Mouse (Mus musculus) urinary bladder, adult 2 months (tissue): ENCODE results near the gene Olfr672. TPM values are rescaled to one million over a fixed set of nuclear protein-coding genes. Genes with fewer than 3 reads are reported as not detected.
"Not testable (repeated sequence)": the region's sequence is repeated elsewhere in the genome, so short reads cannot be mapped to it uniquely, and the experiment has no call there.

Experiments used
- DNase-seq: peaks from one replicate; pipeline ENCODE4 v3.0.0; 2022; ENCODE audit warnings: low spot score
- polyA plus RNA-seq: library from polyadenylated mRNA; depleted of rRNA; stranded (reverse); fragments of >200 nt; gene quantifications from 2 replicates; pipeline ENCODE4 v1.2.3, GENCODE M21; 2012; rRNA removed

Olfr672 gene
- polyA plus RNA-seq = not detected in 2 replicates

DNA sequence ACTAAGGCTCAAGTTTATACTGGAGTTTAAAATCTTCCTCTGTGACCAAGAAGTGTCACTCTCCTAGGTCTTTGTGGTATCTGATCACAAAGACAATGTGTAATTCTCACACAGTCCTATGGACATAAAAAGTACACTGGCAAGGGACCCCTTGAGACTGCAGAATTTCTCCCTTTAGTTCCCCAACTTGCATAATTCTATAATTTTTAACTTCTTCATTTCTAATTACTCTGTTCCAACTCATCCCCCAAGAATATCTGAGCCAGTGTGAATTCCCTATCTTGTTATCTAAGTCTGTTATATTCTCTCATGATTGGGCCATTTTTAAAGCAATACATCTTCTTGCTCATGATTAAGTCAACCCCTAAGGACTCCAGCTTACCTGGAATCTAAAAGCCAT, at the start of gene Olfr672:
Gene Olfr672, minus strand, starts transcription at position 101 of the 400 bp plus-strand sequence.
- no peak for DNase-seq

DNA sequence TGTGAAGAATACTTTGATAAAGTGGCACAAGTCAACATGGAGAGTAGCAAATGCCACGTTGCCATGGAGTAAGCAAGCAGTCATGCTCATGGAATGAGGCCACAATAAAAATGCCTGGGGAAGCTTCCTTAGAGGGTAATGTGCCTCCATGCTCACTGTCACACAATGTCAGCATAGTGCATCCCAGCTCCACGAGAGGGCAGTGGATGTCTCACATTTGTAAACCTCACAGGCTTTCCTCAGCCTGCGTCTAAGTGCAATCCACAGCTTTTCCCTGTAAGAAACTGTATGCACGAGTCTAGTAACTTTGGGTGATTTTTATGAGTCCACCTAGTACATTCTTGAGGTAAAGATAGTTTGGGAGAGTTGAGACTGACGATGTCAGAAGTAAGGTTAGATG, 32.0 kb upstream of the Olfr672 start:
- not testable (repeated sequence) for DNase-seq

DNA sequence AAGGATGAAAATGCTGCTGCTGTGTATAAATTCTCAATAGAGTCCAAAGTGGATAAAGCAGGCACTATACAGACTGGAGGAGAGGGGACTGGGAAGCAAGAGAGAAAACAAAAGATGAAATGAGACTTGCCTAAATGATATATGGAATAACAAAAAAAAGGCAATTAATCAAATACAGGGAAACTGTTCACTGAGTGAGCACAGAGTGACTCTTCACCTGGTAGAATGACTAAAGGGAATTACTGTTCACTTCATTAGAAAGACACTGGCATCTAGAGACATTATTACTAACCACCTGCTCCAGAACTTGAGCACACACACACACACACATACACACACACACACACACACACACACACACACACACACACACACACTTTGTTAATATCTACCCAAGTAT, 30.6 kb upstream of the Olfr672 start, which contains the start of gene Olfr676:
Gene Olfr676, plus strand, starts transcription at position 301 of the 400 bp plus-strand sequence.
- no peak for DNase-seq

DNA sequence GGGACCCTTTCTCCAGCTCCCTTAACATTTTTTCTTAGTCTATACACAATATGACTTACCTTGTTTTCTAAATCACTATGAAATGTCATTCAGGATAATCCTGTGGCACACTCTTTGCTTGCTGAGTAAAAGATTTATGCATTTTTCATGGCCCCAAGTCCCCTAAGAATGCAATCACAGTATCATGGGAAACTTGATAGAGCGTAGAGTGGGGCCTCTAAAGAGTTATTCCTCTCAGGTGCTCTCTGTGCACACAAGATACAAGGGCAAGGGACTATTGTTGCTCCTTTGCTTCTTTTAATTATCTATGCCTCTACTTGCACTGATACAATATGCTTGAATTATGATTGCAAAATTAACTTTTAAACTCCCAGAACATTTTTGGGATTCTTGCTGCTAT, 26.5 kb upstream of the Olfr672 start, which contains the start of gene Olfr675:
Gene Olfr675, minus strand, starts transcription at position 101 of the 400 bp plus-strand sequence.
- DNase-seq = no peak

DNA sequence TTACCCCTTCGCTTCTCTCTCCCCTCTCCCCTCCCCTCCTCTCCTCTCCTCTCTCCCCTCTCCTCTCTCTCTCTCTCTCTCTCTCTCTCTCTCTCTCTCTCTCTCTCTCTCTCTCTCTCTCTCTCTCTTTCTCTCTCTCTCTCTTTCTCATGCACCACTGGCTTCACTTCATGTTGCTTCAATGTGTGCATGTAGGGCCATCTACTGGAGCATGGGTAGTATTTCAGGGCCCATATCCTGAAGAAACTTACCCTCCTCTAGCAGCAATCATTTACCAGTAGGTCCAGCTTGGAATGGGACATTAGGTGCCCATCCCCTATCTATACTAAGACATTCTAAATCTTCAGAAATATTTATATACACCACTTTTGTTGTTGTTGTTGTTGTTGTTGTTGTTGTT, 20.7 kb upstream of the Olfr672 start:
- no peak for DNase-seq

DNA sequence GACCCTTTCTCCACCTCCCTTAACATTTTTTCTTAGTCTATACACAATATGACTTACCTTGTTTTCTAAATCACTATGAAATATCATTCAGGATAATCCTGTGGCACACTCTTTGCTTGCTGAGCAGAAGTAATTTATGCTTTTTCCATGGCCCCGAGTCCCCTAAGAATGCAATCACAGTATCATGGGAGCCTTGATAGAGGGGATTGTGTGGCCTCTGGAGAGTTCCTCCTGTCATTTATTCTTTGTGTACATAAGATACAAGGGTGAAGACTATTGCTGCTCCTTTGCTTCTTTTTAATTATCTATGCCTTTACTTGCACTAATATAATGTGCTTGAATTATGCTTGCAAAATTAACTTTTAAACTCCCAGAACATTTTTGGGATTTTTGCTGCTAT, 22.8 kb downstream of the Olfr672 start, which contains the start of gene Olfr671:
Gene Olfr671, minus strand, starts transcription at position 101 of the 400 bp plus-strand sequence.
- no peak for DNase-seq

DNA sequence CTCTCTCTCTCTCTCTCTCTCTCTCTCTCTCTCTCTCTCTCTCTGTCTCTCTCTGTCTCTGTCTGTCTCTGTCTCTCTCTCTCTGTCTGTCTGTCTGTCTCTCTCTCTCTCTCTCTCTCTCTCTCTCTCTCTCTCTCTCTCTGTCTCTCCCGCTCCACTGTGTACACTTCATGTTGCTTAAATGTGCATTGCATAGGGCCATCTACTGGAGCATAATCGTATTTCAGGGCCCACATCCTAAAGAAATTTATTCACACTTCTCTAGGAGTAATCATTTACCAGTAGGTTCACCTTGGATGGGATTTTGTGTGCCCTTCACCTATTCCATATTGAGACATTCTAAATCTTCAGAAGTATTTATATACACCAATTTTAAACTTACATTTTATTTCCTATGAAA, 29.3 kb downstream of the Olfr672 start:
- DNase-seq = not testable (repeated sequence)

DNA sequence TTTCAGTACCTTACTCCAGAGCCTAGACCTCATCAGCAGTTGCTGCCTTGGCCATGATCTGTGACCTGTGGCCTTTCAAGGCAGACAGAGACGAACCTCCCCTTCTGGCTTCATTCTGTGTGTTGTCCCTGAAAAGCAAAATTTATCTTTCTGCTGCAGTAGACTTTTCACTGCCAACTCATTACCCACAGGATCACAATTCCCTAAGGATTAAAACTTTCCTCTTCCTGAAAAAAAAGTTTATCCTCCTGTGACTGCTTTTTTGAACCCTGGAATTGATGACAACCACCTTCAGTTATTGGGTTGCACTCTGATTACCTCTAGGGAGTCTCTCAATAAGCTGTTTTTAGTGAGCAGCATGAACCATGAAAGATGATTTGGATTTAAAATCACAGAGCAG, 39.3 kb downstream of the Olfr672 start, which contains the start of gene Olfr670:
Gene Olfr670, minus strand, starts transcription at position 101 of the 400 bp plus-strand sequence.
- DNase-seq = no peak

DNA sequence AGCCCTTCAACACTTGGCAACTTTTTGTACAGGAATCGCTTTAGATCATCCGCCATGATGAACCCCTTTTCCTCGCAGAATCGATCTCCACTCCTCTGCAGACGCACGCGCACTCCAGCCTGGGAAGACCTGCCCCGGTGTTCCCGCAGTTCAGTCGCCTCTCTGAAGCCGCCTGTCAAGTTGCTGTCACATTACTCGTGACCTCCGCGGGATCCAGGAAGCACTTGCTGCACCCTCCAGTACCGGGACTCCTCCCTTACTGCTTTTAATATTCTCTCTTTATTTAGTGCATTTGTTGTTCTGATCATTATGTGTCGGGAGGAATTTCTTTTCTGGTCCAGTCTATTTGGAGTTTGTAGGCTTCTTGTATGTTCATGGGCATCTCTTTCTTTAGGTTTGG, 51.6 kb downstream of the Olfr672 start:
- not testable (repeated sequence) for DNase-seq

Other genes with a start within 250 kb of the Olfr672 start
- not detected in 2 replicates for gene Usp17le, start 224.6 kb downstream of the Olfr672 start, polyA plus RNA-seq
- gene Usp17lb, start 159.4 kb downstream of the Olfr672 start, polyA plus RNA-seq = not detected in 2 replicates
- not detected in 2 replicates for gene Usp17la, start 145.0 kb downstream of the Olfr672 start, polyA plus RNA-seq
- not detected in 2 replicates for gene Olfr665, start 124.0 kb downstream of the Olfr672 start, polyA plus RNA-seq
- not detected in 2 replicates for gene Olfr666, start 106.1 kb downstream of the Olfr672 start, polyA plus RNA-seq
- gene Olfr667, start 80.5 kb downstream of the Olfr672 start, polyA plus RNA-seq = not detected in 2 replicates
- gene Olfr668, start 74.0 kb downstream of the Olfr672 start, polyA plus RNA-seq = not detected in 2 replicates
- not detected in 2 replicates for gene Olfr669, start 67.8 kb downstream of the Olfr672 start, polyA plus RNA-seq
- not detected in 2 replicates for gene Olfr670, start 39.4 kb downstream of the Olfr672 start, polyA plus RNA-seq
- gene Olfr671, start 22.9 kb downstream of the Olfr672 start, polyA plus RNA-seq = not detected in 2 replicates
- gene Olfr675, start 26.4 kb upstream of the Olfr672 start, polyA plus RNA-seq = not detected in 2 replicates
- gene Olfr676, start 30.7 kb upstream of the Olfr672 start, polyA plus RNA-seq = not detected in 2 replicates
- gene Olfr677, start 49.3 kb upstream of the Olfr672 start, polyA plus RNA-seq = not detected in 2 replicates
- not detected in 2 replicates for gene Olfr678, start 62.4 kb upstream of the Olfr672 start, polyA plus RNA-seq
- not detected in 2 replicates for gene Olfr679, start 79.2 kb upstream of the Olfr672 start, polyA plus RNA-seq
- gene Olfr680-ps1, start 90.8 kb upstream of the Olfr672 start, polyA plus RNA-seq = not detected in 2 replicates
- gene Olfr681, start 114.8 kb upstream of the Olfr672 start, polyA plus RNA-seq = not detected in 2 replicates
- gene Olfr683, start 145.0 kb upstream of the Olfr672 start, polyA plus RNA-seq = not detected in 2 replicates
- gene Olfr684, start 161.6 kb upstream of the Olfr672 start, polyA plus RNA-seq = not detected in 2 replicates
- gene Olfr685, start 184.0 kb upstream of the Olfr672 start, polyA plus RNA-seq = not detected in 2 replicates
- gene Olfr686, start 205.5 kb upstream of the Olfr672 start, polyA plus RNA-seq = not detected in 2 replicates